Mouse (Mus musculus): Measurements from ENCODE around the gene Cyp2c29.
"Not testable (repeated sequence)": the region's sequence is repeated elsewhere in the genome, so short reads cannot be mapped to it uniquely, and the experiment has no call there.

Cyp2c29 gene

GRCm38 (mm10) chr19:39269105-39269504 lies at the start of gene Cyp2c29:
TSS of gene Cyp2c29 (plus strand) at chr19:39269405.
- DNase-seq = not testable (repeated sequence)

- DNase-seq = not testable (repeated sequence)
These were observed 2.2 kb upstream of the Cyp2c29 start for GRCm38 (mm10) chr19:39267036-39267435.

- DNase-seq = no peak
These were observed 13.6 kb downstream of the Cyp2c29 start for GRCm38 (mm10) chr19:39282801-39283200.

- DNase-seq = no peak
These were observed 16.4 kb downstream of the Cyp2c29 start for GRCm38 (mm10) chr19:39285637-39286036.

GRCm38 (mm10) chr19:39286825-39287224 lies 17.6 kb downstream of the Cyp2c29 start:
- DNase-seq = no peak

- no peak for DNase-seq
These were observed 19.8 kb downstream of the Cyp2c29 start for GRCm38 (mm10) chr19:39288978-39289377.
